Mouse (Mus musculus): ENCODE measurements around the gene Prcd. TPM values are rescaled to one million over a fixed set of nuclear protein-coding genes. Genes with fewer than 3 reads are reported as not detected.

Prcd gene
- polyA plus RNA-seq, 1 experiment = not detected

GRCm38 (mm10) chr11:116697521-116697920 is 44.2 kb downstream of the Prcd start:
- TF ChIP-seq CTCF (IDR thresholded peaks at IDR 0.05; ENCODE audit: low read depth, low read length) = no peak
- no peak for TF ChIP-seq POLR2A (IDR thresholded peaks at IDR 0.05; ENCODE audit: borderline replicate concordance, low read depth, low read length)
- no peak overlapping the region for H3K4me3 ChIP-seq (ENCODE audit: insufficient read depth, low read length)

GRCm38 (mm10) chr11:116701377-116701841 is 48.1 kb downstream of the Prcd start:
- TF ChIP-seq POLR2A (IDR thresholded peaks at IDR 0.05; ENCODE audit: borderline replicate concordance, low read depth, low read length) (no peak), CTCF (IDR thresholded peaks at IDR 0.05; ENCODE audit: low read depth, low read length) (no peak)

More at GRCm38 (mm10) chr11:116697521-116697920, 44.2 kb downstream of the Prcd start:
- Histone ChIP-seq H3K27ac (ENCODE audit: insufficient read depth, low read depth, low read length) (no peak overlapping the region), H3K4me1 (ENCODE audit: control insufficient read depth, insufficient read depth, low read length) (no peaks in the 10 kb centered on the region)

GRCm38 (mm10) chr11:116704336-116705035 is 51.2 kb downstream of the Prcd start:
- H3K4me1 ChIP-seq (ENCODE audit: control insufficient read depth, insufficient read depth, low read length) = no peaks in the 10 kb centered on the region
- TF ChIP-seq POLR2A (IDR thresholded peaks at IDR 0.05; ENCODE audit: borderline replicate concordance, low read depth, low read length) (no peak), CTCF (IDR thresholded peaks at IDR 0.05; ENCODE audit: low read depth, low read length) (no peak)
- H3K4me3 ChIP-seq (ENCODE audit: insufficient read depth, low read length) = no peak overlapping the region
- no peak overlapping the region for H3K27ac ChIP-seq (ENCODE audit: insufficient read depth, low read depth, low read length)

More at GRCm38 (mm10) chr11:116701377-116701841, 48.1 kb downstream of the Prcd start:
- no peak overlapping the region for H3K27ac ChIP-seq (ENCODE audit: insufficient read depth, low read depth, low read length)
- H3K4me1 ChIP-seq (ENCODE audit: control insufficient read depth, insufficient read depth, low read length) = no peaks in the 10 kb centered on the region
- no peak overlapping the region for H3K4me3 ChIP-seq (ENCODE audit: insufficient read depth, low read length)

- TF ChIP-seq CTCF (IDR thresholded peaks at IDR 0.05; ENCODE audit: low read depth, low read length) (no peak), POLR2A (IDR thresholded peaks at IDR 0.05; ENCODE audit: borderline replicate concordance, low read depth, low read length) (no peak)
- Histone ChIP-seq H3K4me1 (ENCODE audit: control insufficient read depth, insufficient read depth, low read length) (no peaks in the 10 kb centered on the region), H3K4me3 (ENCODE audit: insufficient read depth, low read length) (no peak overlapping the region), H3K27ac (ENCODE audit: insufficient read depth, low read depth, low read length) (no peak overlapping the region)
Measured at GRCm38 (mm10) chr11:116705204-116705608, 51.9 kb downstream of the Prcd start.

GRCm38 (mm10) chr11:116706363-116706762 is 53.0 kb downstream of the Prcd start:
- H3K4me1 ChIP-seq (ENCODE audit: control insufficient read depth, insufficient read depth, low read length) = no peaks in the 10 kb centered on the region
- H3K4me3 ChIP-seq (ENCODE audit: insufficient read depth, low read length) = no peak overlapping the region
- H3K27ac ChIP-seq (ENCODE audit: insufficient read depth, low read depth, low read length) = no peak overlapping the region
- TF ChIP-seq CTCF (IDR thresholded peaks at IDR 0.05; ENCODE audit: low read depth, low read length) (no peak), POLR2A (IDR thresholded peaks at IDR 0.05; ENCODE audit: borderline replicate concordance, low read depth, low read length) (no peak)

- Histone ChIP-seq H3K4me1 (ENCODE audit: control insufficient read depth, insufficient read depth, low read length) (no peaks in the 10 kb centered on the region), H3K27ac (ENCODE audit: insufficient read depth, low read depth, low read length) (no peak overlapping the region), H3K4me3 (ENCODE audit: insufficient read depth, low read length) (no peak overlapping the region)
- TF ChIP-seq CTCF (IDR thresholded peaks at IDR 0.05; ENCODE audit: low read depth, low read length) (no peak), POLR2A (IDR thresholded peaks at IDR 0.05; ENCODE audit: borderline replicate concordance, low read depth, low read length) (no peak)
Measured at GRCm38 (mm10) chr11:116710171-116710570, 56.8 kb downstream of the Prcd start.

GRCm38 (mm10) chr11:116710793-116711192 is 57.5 kb downstream of the Prcd start:
- TF ChIP-seq CTCF (IDR thresholded peaks at IDR 0.05; ENCODE audit: low read depth, low read length) = no peak
- H3K4me3 ChIP-seq (ENCODE audit: insufficient read depth, low read length) = no peak overlapping the region
- no peak overlapping the region for H3K27ac ChIP-seq (ENCODE audit: insufficient read depth, low read depth, low read length)
- H3K4me1 ChIP-seq (ENCODE audit: control insufficient read depth, insufficient read depth, low read length) = no peaks in the 10 kb centered on the region

- no peak overlapping the region for H3K27ac ChIP-seq (ENCODE audit: insufficient read depth, low read depth, low read length)
- no peaks in the 10 kb centered on the region for H3K4me1 ChIP-seq (ENCODE audit: control insufficient read depth, insufficient read depth, low read length)
- H3K4me3 ChIP-seq (ENCODE audit: insufficient read depth, low read length) = no peak overlapping the region
- no peak for TF ChIP-seq POLR2A (IDR thresholded peaks at IDR 0.05; ENCODE audit: borderline replicate concordance, low read depth, low read length)
- no peak for TF ChIP-seq CTCF (IDR thresholded peaks at IDR 0.05; ENCODE audit: low read depth, low read length)
Measured at GRCm38 (mm10) chr11:116714052-116714451, 60.7 kb downstream of the Prcd start.

Other genes with a start within 250 kb of the Prcd start
- gene Rnf157, start 240.5 kb upstream of the Prcd start, polyA plus RNA-seq (2012; ENCODE audit: insufficient read depth, insufficient read length, missing spikeins) = 12.3 and 12.4 TPM in 2 replicates
- gene Ubald2, start 219.4 kb upstream of the Prcd start, polyA plus RNA-seq (2012; ENCODE audit: insufficient read depth, insufficient read length, missing spikeins) = 123 and 152 TPM in 2 replicates
- not detected in 2 replicates for gene Qrich2, start 187.3 kb upstream of the Prcd start, polyA plus RNA-seq (2012; ENCODE audit: insufficient read depth, insufficient read length, missing spikeins)
- 50.8 and 54.5 TPM in 2 replicates for gene Prpsap1, start 159.3 kb upstream of the Prcd start, polyA plus RNA-seq (2012; ENCODE audit: insufficient read depth, insufficient read length, missing spikeins)
- gene Sphk1, start 122.6 kb upstream of the Prcd start, polyA plus RNA-seq (2012; ENCODE audit: insufficient read depth, insufficient read length, missing spikeins) = not detected in 2 replicates
- 6.2 and 8.0 TPM in 2 replicates for gene Ube2o, start 72.1 kb upstream of the Prcd start, polyA plus RNA-seq (2012; ENCODE audit: insufficient read depth, insufficient read length, missing spikeins)
- not detected in 2 replicates for gene Aanat, start 67.1 kb upstream of the Prcd start, polyA plus RNA-seq (2012; ENCODE audit: insufficient read depth, insufficient read length, missing spikeins)
- 37.5 and 39.0 TPM in 2 replicates for gene Rhbdf2, start 26.5 kb upstream of the Prcd start, polyA plus RNA-seq (2012; ENCODE audit: insufficient read depth, insufficient read length, missing spikeins)
- not detected in 2 replicates for gene Cygb, start 779 bp downstream of the Prcd start, polyA plus RNA-seq (2012; ENCODE audit: insufficient read depth, insufficient read length, missing spikeins)
- not detected in 2 replicates for gene St6galnac1, start 122.0 kb downstream of the Prcd start, polyA plus RNA-seq (2012; ENCODE audit: insufficient read depth, insufficient read length, missing spikeins)
- gene Mxra7, start 174.5 kb downstream of the Prcd start, polyA plus RNA-seq (2012; ENCODE audit: insufficient read depth, insufficient read length, missing spikeins) = 0.72 and 1.2 TPM in 2 replicates
- gene Mettl23, start 189.7 kb downstream of the Prcd start, polyA plus RNA-seq (2012; ENCODE audit: insufficient read depth, insufficient read length, missing spikeins) = 28.0 and 29.8 TPM in 2 replicates
- 18.3 and 19.0 TPM in 2 replicates for gene Jmjd6, start 189.9 kb downstream of the Prcd start, polyA plus RNA-seq (2012; ENCODE audit: insufficient read depth, insufficient read length, missing spikeins)
- gene Mfsd11, start 198.9 kb downstream of the Prcd start, polyA plus RNA-seq (2012; ENCODE audit: insufficient read depth, insufficient read length, missing spikeins) = 108 and 110 TPM in 2 replicates
- gene Srsf2, start 199.6 kb downstream of the Prcd start, polyA plus RNA-seq (2012; ENCODE audit: insufficient read depth, insufficient read length, missing spikeins) = 259 and 286 TPM in 2 replicates

All from bone marrow macrophage, adult 2 months (primary cell).